Mouse (Mus musculus) hindbrain, postnatal 0 days (tissue): ENCODE data around the gene Cirbp. TPM values are rescaled to one million over a fixed set of nuclear protein-coding genes. Genes with fewer than 3 reads are reported as not detected.
A peak's percentile ranks its signal among the peaks of the same experiment; 100 is the strongest.

Source experiments
- ATAC-seq: fragments of 200-750 bp; cut with Nextera tagmentation; 2 replicates; pipeline ENCODE4 v1.8.0; 2017; ENCODE audit warnings: mild to moderate bottlenecking, moderate TSS enrichment, moderate library complexity
- DNase-seq: peaks from one replicate; pipeline ENCODE4 v3.0.0-alpha.2; 2015; ENCODE audit warnings: low spot score
- H3K27ac ChIP-seq: fragments of 300-500 bp; sonication (generic); 2 replicates; pipeline ENCODE4 v1.5.1; 2014; ENCODE audit warnings: mild to moderate bottlenecking
- H3K27me3 ChIP-seq: fragments of 300-500 bp; sonication (generic); 2 replicates; pipeline ENCODE4 v1.6.1; 2014; ENCODE audit warnings: low read length, mixed read lengths; ENCODE audit not compliant: insufficient read depth
- H3K36me3 ChIP-seq: fragments of 300-500 bp; sonication (generic); 2 replicates; pipeline ENCODE4 v1.6.1; 2014; ENCODE audit warnings: low read length, mixed read lengths; ENCODE audit not compliant: insufficient read depth
- H3K4me1 ChIP-seq: fragments of 300-500 bp; sonication (generic); 2 replicates; pipeline ENCODE4 v1.6.1; 2014; ENCODE audit warnings: antibody characterized with exemption, low read length, mixed read lengths; ENCODE audit not compliant: insufficient read depth
- H3K4me2 ChIP-seq: fragments of 300-500 bp; sonication (generic); 2 replicates; pipeline ENCODE4 v1.6.1; 2014; ENCODE audit warnings: low read depth, mild to moderate bottlenecking, low read length, moderate library complexity, mixed read lengths
- H3K4me3 ChIP-seq: fragments of 300-500 bp; sonication (generic); 2 replicates; pipeline ENCODE4 v1.5.1; 2014; ENCODE audit warnings: low read length
- H3K9ac ChIP-seq: fragments of 300-500 bp; sonication (generic); replicated peaks from 2 replicates; pipeline ENCODE4 v1.6.1; 2014; ENCODE audit warnings: mild to moderate bottlenecking, low read length, moderate library complexity, mixed read lengths
- H3K9me3 ChIP-seq: fragments of 300-500 bp; sonication (generic); 2 replicates; pipeline ENCODE4 v1.6.1; 2016; ENCODE audit warnings: low read length, mixed read lengths
- CTCF ChIP-seq: IDR thresholded peaks from 2 replicates; pipeline ENCODE4 v1.5.1; 2016; ENCODE audit warnings: antibody characterized with exemption, control low read depth, low read depth
- WGBS: fragments of 180-500 bp; shearing (Covaris S2); extraction: QIAGEN DNeasy Blood & Tissue Kit; methylation state at CpG from one replicate; pipeline ENCODE4 v1.1.7; 2014; 5-methylcytosine and 5-hydroxymethylcytosine counted together
- polyA plus RNA-seq: library from polyadenylated mRNA; unstranded; fragments of >200 nt; fragmentation: Nextera tagmentation; extraction: Ambion mirVana; gene quantifications from 2 replicates; pipeline ENCODE4 v1.2.1, GENCODE M21; 2015
- total RNA-seq: library from RNA; depleted of rRNA; stranded (reverse); fragments of >200 nt; gene quantifications from 2 replicates; pipeline ENCODE4 v1.2.3, GENCODE M21; 2014

Gene Cirbp
- total and polyA plus RNA-seq, 2 experiments from 2014 or later = 257 to 730 TPM

DNA sequence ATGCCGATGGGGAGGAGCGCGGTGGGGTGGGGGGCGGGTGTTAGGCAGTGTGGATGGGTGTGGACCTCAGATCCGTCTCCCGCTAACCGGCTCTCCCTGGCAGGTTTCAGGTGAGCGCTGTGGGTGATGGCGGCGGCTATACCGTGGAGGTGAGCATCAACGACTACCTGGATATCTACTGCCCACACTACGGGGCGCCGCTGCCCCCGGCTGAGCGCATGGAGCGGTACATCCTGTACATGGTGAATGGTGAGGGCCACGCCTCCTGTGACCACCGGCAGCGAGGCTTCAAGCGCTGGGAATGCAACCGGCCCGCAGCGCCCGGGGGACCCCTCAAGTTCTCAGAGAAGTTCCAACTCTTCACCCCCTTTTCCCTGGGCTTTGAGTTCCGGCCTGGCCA is 20.9 kb downstream of the Cirbp start:
- H3K36me3 ChIP-seq = peaks cover 13% of the 10 kb centered on the region; the same call in 1 of the 2 replicates
- no peak for ATAC-seq
- no peaks in the 10 kb centered on the region for H3K27me3 ChIP-seq
- no peak overlapping the region for H3K4me2 ChIP-seq
- no peak for TF ChIP-seq CTCF
- H3K9ac ChIP-seq = no peak overlapping the region
- no peaks in the 10 kb centered on the region for H3K4me1 ChIP-seq
- DNase-seq = no peak
- no peaks in the 10 kb centered on the region for H3K9me3 ChIP-seq
- H3K4me3 ChIP-seq = no peak overlapping the region
- 47% methylated on average over 27 of the region's 27 CpGs for WGBS
- no peak overlapping the region for H3K27ac ChIP-seq

GRCm38 (mm10) chr10:80187739-80188138 is 22.0 kb downstream of the Cirbp start:
- Histone ChIP-seq H3K36me3 (peaks cover 13% of the 10 kb centered on the region; the same call in 1 of the 2 replicates), H3K9ac (no peak overlapping the region), H3K27me3 (peaks cover 3% of the 10 kb centered on the region; the same call in 1 of the 2 replicates), H3K4me3 (no peak overlapping the region), H3K4me2 (no peak overlapping the region), H3K9me3 (no peaks in the 10 kb centered on the region), H3K27ac (no peak overlapping the region), H3K4me1 (no peaks in the 10 kb centered on the region)
- TF ChIP-seq CTCF = no peak
- ATAC-seq (no peak), DNase-seq (no peak)
- WGBS = 85% methylated on average over 10 of the region's 10 CpGs

DNA sequence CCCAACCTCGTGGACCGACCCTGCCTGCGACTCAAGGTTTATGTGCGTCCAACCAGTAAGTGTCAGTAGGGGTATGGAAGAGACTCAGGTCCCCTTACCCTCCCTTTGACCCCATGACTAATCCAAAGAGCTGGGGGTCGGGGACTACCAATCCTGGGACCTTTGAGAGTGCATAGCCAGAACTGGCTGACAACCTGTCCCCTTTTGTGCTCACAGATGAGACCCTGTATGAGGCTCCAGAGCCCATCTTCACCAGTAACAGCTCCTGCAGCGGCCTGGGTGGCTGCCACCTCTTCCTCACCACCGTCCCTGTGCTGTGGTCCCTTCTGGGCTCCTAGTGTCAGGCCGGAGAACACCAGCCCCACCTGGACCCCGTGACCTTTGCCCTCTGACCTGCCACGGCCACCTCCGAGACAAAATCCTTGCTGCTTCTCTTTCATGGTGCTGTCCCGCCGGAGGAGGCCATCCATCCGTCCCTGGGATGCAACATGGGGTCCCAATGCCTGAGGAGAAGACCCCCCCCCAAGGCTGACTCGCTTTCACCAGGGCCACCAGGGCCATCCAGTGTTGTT is 22.8 kb downstream of the Cirbp start:
- WGBS = 68% methylated on average over 15 of the region's 15 CpGs
- no peak overlapping the region for H3K4me2 ChIP-seq
- no peaks in the 10 kb centered on the region for H3K9me3 ChIP-seq
- ATAC-seq = no peak
- no peak overlapping the region for H3K9ac ChIP-seq
- TF ChIP-seq CTCF = no peak
- H3K36me3 ChIP-seq = peaks cover 13% of the 10 kb centered on the region; the same call in 1 of the 2 replicates
- no peaks in the 10 kb centered on the region for H3K4me1 ChIP-seq
- no peak for DNase-seq
- H3K27me3 ChIP-seq = peaks cover 4% of the 10 kb centered on the region; the same call in 1 of the 2 replicates
- no peak overlapping the region for H3K4me3 ChIP-seq
- H3K27ac ChIP-seq = no peak overlapping the region

DNA sequence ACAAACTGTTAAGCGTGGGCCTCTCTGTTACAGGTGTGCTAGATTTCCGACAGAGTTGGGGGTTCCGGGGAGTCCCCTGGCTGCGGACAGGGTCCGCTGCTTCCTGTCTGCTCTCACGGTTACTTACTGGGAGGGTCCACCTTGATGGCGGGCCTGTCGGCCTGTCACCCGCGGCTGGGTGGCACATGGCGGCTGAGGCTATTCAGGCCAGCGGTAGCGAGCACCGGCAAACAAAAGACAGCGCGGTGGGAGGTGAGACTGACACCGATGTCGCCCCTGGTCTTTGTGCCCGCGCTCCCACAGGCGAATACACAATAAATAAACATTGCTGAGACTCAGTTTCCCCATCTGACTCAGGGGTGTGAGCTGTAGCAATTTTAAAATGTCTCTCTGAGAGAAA is 24.2 kb downstream of the Cirbp start:
- H3K9me3 ChIP-seq = no peaks in the 10 kb centered on the region
- H3K4me1 ChIP-seq = no peaks in the 10 kb centered on the region
- H3K4me2 ChIP-seq = peak overlapping the region; percentile 63
- H3K36me3 ChIP-seq = peaks cover 13% of the 10 kb centered on the region; the same call in 1 of the 2 replicates
- ATAC-seq (no peak), DNase-seq (peak; percentile 17)
- H3K9ac ChIP-seq = peak overlapping the region; percentile 61
- peaks cover 4% of the 10 kb centered on the region; the same call in 1 of the 2 replicates for H3K27me3 ChIP-seq
- H3K27ac ChIP-seq = peak overlapping the region; percentile 81
- no peak for TF ChIP-seq CTCF
- H3K4me3 ChIP-seq = peak overlapping the region; percentile 34
- WGBS = 13% methylated on average over 21 of the region's 21 CpGs

DNA sequence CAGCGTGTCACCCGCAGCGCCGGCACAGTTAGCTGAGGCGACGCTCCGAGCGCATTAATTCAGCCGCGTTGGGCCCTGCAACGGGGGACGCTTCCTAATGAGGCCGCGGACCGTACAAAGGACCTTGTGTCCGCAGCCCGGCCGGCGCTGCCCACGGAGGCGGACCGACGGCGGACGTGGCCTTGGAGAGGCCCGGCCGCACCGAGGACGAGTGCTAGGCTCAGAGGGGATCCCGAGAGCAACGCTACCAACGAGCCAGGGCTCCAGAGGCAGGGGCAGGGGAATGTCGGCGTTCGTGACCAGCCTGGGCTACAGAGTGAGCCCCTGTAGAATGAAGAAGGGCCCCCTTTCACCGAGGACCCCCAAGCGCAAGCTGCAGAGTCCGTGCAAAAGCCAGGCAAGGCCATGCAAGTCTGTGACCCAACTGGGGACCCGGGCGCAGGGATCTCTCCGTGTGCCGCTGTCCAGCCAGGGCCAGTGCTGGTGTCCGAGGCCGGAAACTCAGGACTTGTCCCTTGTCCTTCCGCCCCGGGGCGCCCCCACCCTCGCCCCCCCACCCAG is 24.8 kb downstream of the Cirbp start:
- H3K36me3 ChIP-seq = peaks cover 13% of the 10 kb centered on the region; the same call in 1 of the 2 replicates
- H3K27me3 ChIP-seq = peaks cover 4% of the 10 kb centered on the region; the same call in 1 of the 2 replicates
- peak overlapping the region; percentile 81 for H3K27ac ChIP-seq
- 3% methylated on average over 48 of the region's 48 CpGs for WGBS
- H3K4me2 ChIP-seq = peak overlapping the region; percentile 63
- ATAC-seq = peak; percentile 78
- no peak for TF ChIP-seq CTCF
- peak; percentile 76 for DNase-seq
- H3K4me3 ChIP-seq = peak overlapping the region; percentile 34
- no peaks in the 10 kb centered on the region for H3K9me3 ChIP-seq
- no peaks in the 10 kb centered on the region for H3K4me1 ChIP-seq
- H3K9ac ChIP-seq = peak overlapping the region; percentile 61

- Histone ChIP-seq H3K4me2 (no peak overlapping the region), H3K4me1 (no peaks in the 10 kb centered on the region), H3K9ac (no peak overlapping the region), H3K27ac (no peak overlapping the region), H3K9me3 (no peaks in the 10 kb centered on the region), H3K4me3 (no peak overlapping the region), H3K36me3 (0 out of 2 replicates have a peak, but pooled peaks cover 2% of the 10 kb centered on the region), H3K27me3 (peaks cover 4% of the 10 kb centered on the region; the same call in 1 of the 2 replicates)
- no peak for TF ChIP-seq CTCF
- DNase-seq (no peak), ATAC-seq (no peak)
- 64% methylated on average over 6 of the region's 6 CpGs for WGBS
Observed at GRCm38 (mm10) chr10:80193976-80194375, 28.2 kb downstream of the Cirbp start.

- Histone ChIP-seq H3K9ac (no peak overlapping the region), H3K4me3 (no peak overlapping the region), H3K9me3 (no peaks in the 10 kb centered on the region), H3K36me3 (no peaks in the 10 kb centered on the region), H3K4me2 (no peak overlapping the region), H3K27ac (no peak overlapping the region), H3K27me3 (peaks cover 4% of the 10 kb centered on the region; the same call in 1 of the 2 replicates), H3K4me1 (no peaks in the 10 kb centered on the region)
- ATAC-seq (no peak), DNase-seq (no peak)
- no peak for TF ChIP-seq CTCF
- WGBS = 47% methylated on average over 8 of the region's 8 CpGs
Observed at GRCm38 (mm10) chr10:80194441-80194840, 28.7 kb downstream of the Cirbp start.
